In the genomic region with DNA sequence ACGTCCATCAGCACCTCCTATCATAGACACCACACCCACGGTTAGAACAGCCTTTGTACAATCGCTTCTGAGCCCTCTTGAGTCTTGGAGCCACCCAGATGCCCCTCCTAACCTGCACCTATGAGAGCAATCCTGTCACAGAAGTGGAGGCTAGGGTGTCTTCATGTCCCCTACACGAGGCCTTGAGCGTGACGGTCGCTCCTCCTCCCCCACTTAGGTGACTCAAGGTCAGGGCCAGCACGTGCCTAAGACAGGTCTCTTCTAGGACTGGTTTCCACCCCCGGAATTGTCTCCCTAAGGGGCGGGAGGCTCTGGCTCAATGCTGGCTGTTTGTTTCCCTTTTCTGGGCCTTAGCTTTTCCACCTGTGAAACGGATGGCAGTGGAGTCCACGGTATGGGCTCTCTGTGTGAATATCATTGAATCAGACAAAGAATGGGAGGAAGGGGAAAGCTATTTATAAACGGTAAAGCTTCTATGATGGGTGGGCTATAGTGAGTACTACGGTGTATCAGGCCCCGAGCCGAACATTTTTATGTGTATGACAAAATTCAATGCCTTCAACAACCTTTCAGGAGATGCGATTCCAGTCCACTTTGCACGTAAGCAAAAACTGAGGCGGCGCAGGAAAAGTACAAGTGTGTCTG, we compare ENCODE assay signal across 8 mouse cellular contexts. TPM values are rescaled to one million over a fixed set of nuclear protein-coding genes. Genes with fewer than 3 reads are reported as not detected.
DNase-seq lines count a peak whose midpoint lies in the region; ATAC-seq and TF ChIP-seq lines count a peak whose summit lies in the region.

A gene (minus strand): TSS at position 159 of the 645 bp plus-strand sequence.

- no peaks in the 10 kb centered on the region for H3K9me3 ChIP-seq in intestine, postnatal 0 days (ENCODE audit: control insufficient read depth)
- no peaks in the 10 kb centered on the region for H3K9me3 ChIP-seq in liver, embryonic 11.5 days (ENCODE audit: control insufficient read depth, low read length)
- H3K9me3 ChIP-seq in neural tube, embryonic 14.5 days (ENCODE audit: control insufficient read depth, low read length) = no peaks in the 10 kb centered on the region

- 4% methylated on average over 20 of the region's 20 CpGs for WGBS in intestine, postnatal 0 days
- 4% methylated on average over 20 of the region's 20 CpGs for WGBS in liver, embryonic 11.5 days
- WGBS in neural tube, embryonic 14.5 days = 8% methylated on average over 20 of the region's 20 CpGs

- ATAC-seq in intestine, postnatal 0 days = no peak
- peak; percentile 46 for ATAC-seq in liver, embryonic 11.5 days (replicated peaks; ENCODE audit: low FRiP score)
- peak; percentile 2; the same call in 1 of the 2 replicates for ATAC-seq in neural tube, embryonic 14.5 days (ENCODE audit: low read depth)

- H3K4me3 ChIP-seq in intestine, postnatal 0 days (ENCODE audit: low read depth, low read length) = peak within 1 kb of the TSS; percentile 76
- peak within 1 kb of the TSS; percentile 88 for H3K4me3 ChIP-seq in liver, embryonic 11.5 days (ENCODE audit: low read depth, low read length)
- peak within 1 kb of the TSS; percentile 68 for H3K4me3 ChIP-seq in neural tube, embryonic 14.5 days (ENCODE audit: low read depth, low read length)

- no peak for TF ChIP-seq CTCF in intestine, postnatal 0 days (IDR thresholded peaks at IDR 0.05; ENCODE audit: low read depth)

- no peak for DNase-seq in thymus, postnatal 0 days (ENCODE audit: low spot score)
- DNase-seq in thymus, adult 18-20 months = no peak
- peak; percentile 48 to 62 for DNase-seq in adrenal gland, postnatal 36 days
- peak; percentile 52 to 73 for DNase-seq in heart, adult 18-20 months
- peak; percentile 54 for DNase-seq in liver, embryonic 11.5 days (ENCODE audit: low spot score)
- DNase-seq in urinary bladder, postnatal 25 days (ENCODE audit: low spot score) = no peak

- peak within 1 kb of the TSS; percentile 90 for H3K4me2 ChIP-seq in intestine, postnatal 0 days (replicated peaks; ENCODE audit: low read depth)
- peak within 1 kb of the TSS; percentile 90 for H3K4me2 ChIP-seq in liver, embryonic 11.5 days
- peak within 1 kb of the TSS; percentile 70 for H3K4me2 ChIP-seq in neural tube, embryonic 14.5 days (ENCODE audit: low read depth, low read length)

- peak within 1 kb of the TSS; percentile 74 for H3K9ac ChIP-seq in intestine, postnatal 0 days (ENCODE audit: low read depth, low read length)
- peak within 1 kb of the TSS; percentile 89 for H3K9ac ChIP-seq in liver, embryonic 11.5 days (ENCODE audit: low read depth, low read length)
- H3K9ac ChIP-seq in neural tube, embryonic 14.5 days (replicated peaks; ENCODE audit: low read depth, low read length) = peak within 1 kb of the TSS; percentile 57

- H3K4me1 ChIP-seq in intestine, postnatal 0 days (replicated peaks; ENCODE audit: control insufficient read depth, insufficient read depth, low read length) = peaks cover 13% of the 10 kb centered on the region
- H3K4me1 ChIP-seq in liver, embryonic 11.5 days (replicated peaks; ENCODE audit: control insufficient read depth, insufficient read depth, low read length) = peaks cover 35% of the 10 kb centered on the region
- H3K4me1 ChIP-seq in neural tube, embryonic 14.5 days (ENCODE audit: control insufficient read depth, insufficient read depth, low read length) = peaks cover 21% of the 10 kb centered on the region

- peak within 1 kb of the TSS; percentile 89 for H3K27ac ChIP-seq in intestine, postnatal 0 days (ENCODE audit: low read depth, low read length)
- H3K27ac ChIP-seq in liver, embryonic 11.5 days (ENCODE audit: low read depth, low read length) = peak within 1 kb of the TSS; percentile 97
- peak within 1 kb of the TSS; percentile 82 for H3K27ac ChIP-seq in neural tube, embryonic 14.5 days (ENCODE audit: low read depth, low read length)

- no peaks in the 10 kb centered on the region for H3K27me3 ChIP-seq in intestine, postnatal 0 days (replicated peaks; ENCODE audit: control insufficient read depth, insufficient read depth, low read length)
- H3K27me3 ChIP-seq in liver, embryonic 11.5 days (replicated peaks; ENCODE audit: control insufficient read depth, insufficient read depth, low read length) = no peaks in the 10 kb centered on the region
- no peaks in the 10 kb centered on the region for H3K27me3 ChIP-seq in neural tube, embryonic 14.5 days (ENCODE audit: control insufficient read depth, insufficient read depth, low read length)

- peaks cover 20% of the 10 kb centered on the region for H3K36me3 ChIP-seq in intestine, postnatal 0 days (ENCODE audit: control insufficient read depth, insufficient read depth)
- H3K36me3 ChIP-seq in liver, embryonic 11.5 days (ENCODE audit: control insufficient read depth, insufficient read depth, low read length) = peaks cover 14% of the 10 kb centered on the region
- peaks cover 11% of the 10 kb centered on the region for H3K36me3 ChIP-seq in neural tube, embryonic 14.5 days (ENCODE audit: control insufficient read depth, insufficient read depth, low read length)

RNA-seq across cellular contexts. Expression of the gene that starts here (rescaled TPM):
- polyA plus RNA-seq in thymus, postnatal 0 days (2015; fragmentation: Nextera tagmentation; extraction: Ambion mirVana) = 28.4 and 32.8 TPM in 2 replicates
- 10 to 100 TPM; 16.7 to 17.7 TPM for total RNA-seq in adrenal gland, postnatal 36 days (2021)
- total RNA-seq in heart, adult 18-20 months (2021) = 10 to 100 TPM; 19.6 to 19.9 TPM
- polyA plus RNA-seq in intestine, postnatal 0 days (2015; fragmentation: Nextera tagmentation; extraction: Ambion mirVana) = 14.8 and 15.8 TPM in 2 replicates
- 19.6 and 21.1 TPM in 2 replicates for polyA plus RNA-seq in liver, embryonic 11.5 days (2014; fragmentation: Nextera tagmentation; extraction: Ambion mirVana)
- 14.9 and 15.3 TPM in 2 replicates for polyA plus RNA-seq in neural tube, embryonic 14.5 days (2014; fragmentation: Nextera tagmentation; extraction: Ambion mirVana)

Comparison
In these comparisons a context has a peak if more than half of its experiments do, and no peak if none do; other contexts are left out.
1. DNase-seq: peak in adrenal gland, postnatal 36 days (2 of 2), heart, adult 18-20 months (2 of 2) and liver, embryonic 11.5 days (single experiment); none in thymus, postnatal 0 days (single experiment), thymus, adult 18-20 months (0 of 2) and urinary bladder, postnatal 25 days (single experiment).
2. Peak in every context shown above with its lines, with median percentiles within 50 percentile points of each other: H3K27ac ChIP-seq, H3K4me2 ChIP-seq, H3K4me3 ChIP-seq and H3K9ac ChIP-seq.